Mouse (Mus musculus) bone marrow, adult 2 months (tissue): ENCODE data around the gene Ugt1a6b.

Experiments used
- CTCF ChIP-seq: fragments of 200-500 bp; IDR thresholded peaks from 2 replicates; pipeline ENCODE4 v1.5.1; 2011; ENCODE audit warnings: low read length, control low read depth; ENCODE audit not compliant: control insufficient read depth, insufficient read depth
- POLR2A ChIP-seq: fragments of 200-500 bp; IDR thresholded peaks from 2 replicates; pipeline ENCODE4 v1.6.1; 2011; ENCODE audit warnings: low read depth, mild to moderate bottlenecking, control low read depth, low read length, borderline replicate concordance; ENCODE audit not compliant: control insufficient read depth

DNA sequence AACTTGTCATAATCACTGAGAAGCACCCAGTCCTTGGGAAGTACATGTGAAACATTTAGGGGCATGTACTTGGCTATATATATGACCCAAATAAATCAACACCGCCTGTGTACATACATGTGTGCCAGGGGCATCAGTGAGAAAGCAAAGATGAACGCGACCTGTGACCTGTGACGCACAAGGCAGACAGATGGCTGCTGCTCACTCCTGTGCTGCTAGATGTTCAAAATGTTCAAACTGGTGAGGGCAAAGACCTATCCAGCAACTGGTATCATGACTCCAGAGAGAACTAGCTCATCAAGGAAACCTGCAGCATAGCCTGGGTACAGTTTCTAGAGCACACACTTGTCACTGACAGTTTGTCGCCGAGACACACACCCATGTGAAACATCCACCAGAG is 164.4 kb downstream of the Ugt1a6b start:
- TF ChIP-seq CTCF (no peak), POLR2A (no peak)
